Mouse (Mus musculus): ENCODE measurements around the gene Slamf7.

GRCm38 (mm10) chr1:171698983-171699382 is 46.1 kb upstream of the Slamf7 start:
- TF ChIP-seq POLR2A (IDR thresholded peaks at IDR 0.05; ENCODE audit: insufficient read depth, low read depth, low read length) (no peak), CTCF (IDR thresholded peaks at IDR 0.05) (peak; percentile 47), EP300 (IDR thresholded peaks at IDR 0.05; ENCODE audit: insufficient read depth, low read depth, low read length) (no peak)

Data from heart, adult 2 months (tissue).